Mouse (Mus musculus) thymus, adult 2 months (tissue): ENCODE results near the gene Gli2. TPM values are rescaled to one million over a fixed set of nuclear protein-coding genes. Genes with fewer than 3 reads are reported as not detected.

Source experiments
- DNase-seq: peaks from one replicate; pipeline ENCODE4 v3.0.0; 2021
- H3K27ac ChIP-seq: fragments of 200-500 bp; 2 replicates; pipeline ENCODE4 v1.5.1; 2012; ENCODE audit warnings: low read length, control low read depth; ENCODE audit not compliant: control insufficient read depth, insufficient read depth
- H3K27me3 ChIP-seq: fragments of 200-500 bp; 2 replicates; pipeline ENCODE4 v1.6.1; 2012; ENCODE audit warnings: mild to moderate bottlenecking, low read length, moderate library complexity, mixed read lengths; ENCODE audit not compliant: control insufficient read depth, insufficient read depth
- H3K36me3 ChIP-seq: fragments of 200-500 bp; 2 replicates; pipeline ENCODE4 v1.6.1; 2012; ENCODE audit warnings: mild to moderate bottlenecking, low read length, moderate library complexity; ENCODE audit not compliant: control insufficient read depth, insufficient read depth
- H3K4me1 ChIP-seq: fragments of 200-500 bp; replicated peaks from 2 replicates; pipeline ENCODE4 v1.6.1; 2012; ENCODE audit warnings: low read length; ENCODE audit not compliant: control insufficient read depth, insufficient read depth
- H3K4me3 ChIP-seq: fragments of 200-500 bp; 2 replicates; pipeline ENCODE4 v1.5.1; 2012; ENCODE audit warnings: mild to moderate bottlenecking, low read length, control low read depth, moderate library complexity; ENCODE audit not compliant: control insufficient read depth, insufficient read depth
- CTCF ChIP-seq: fragments of 200-500 bp; IDR thresholded peaks from 2 replicates; pipeline ENCODE4 v1.5.1; 2012; ENCODE audit warnings: mild to moderate bottlenecking, control low read depth, low read length, moderate library complexity, borderline replicate concordance; ENCODE audit not compliant: control insufficient read depth, poor library complexity, insufficient read depth; ENCODE audit errors: extremely low read depth
- POLR2A ChIP-seq: fragments of 200-500 bp; IDR thresholded peaks from 2 replicates; pipeline ENCODE4 v1.6.1; 2012; ENCODE audit warnings: mild to moderate bottlenecking, low read length, control low read depth, moderate library complexity; ENCODE audit not compliant: control insufficient read depth, poor library complexity, insufficient read depth; ENCODE audit errors: extremely low read depth
- whole genome bisulfite sequencing: fragments of 180-500 bp; shearing (Covaris S2); methylation state at CpG from one replicate; pipeline ENCODE4 v1.1.7; 2018; 5-methylcytosine and 5-hydroxymethylcytosine counted together
- polyA plus RNA-seq: library from polyadenylated mRNA; depleted of rRNA; stranded (reverse); fragments of >200 nt; gene quantifications from 2 replicates; pipeline ENCODE4 v1.2.3, GENCODE M21; 2012

Gli2 gene
- polyA plus RNA-seq, 1 experiment, result 2.4 TPM

- H3K27me3 ChIP-seq, result no peaks in the 10 kb centered on the region
- DNase-seq, result no peak
- no peaks in the 10 kb centered on the region for H3K36me3 ChIP-seq
- H3K4me3 ChIP-seq, result no peak overlapping the region
- no peak overlapping the region for H3K27ac ChIP-seq
- WGBS, result 94% methylated on average over 7 of the region's 7 CpGs
- no peaks in the 10 kb centered on the region for H3K4me1 ChIP-seq
- TF ChIP-seq CTCF (no peak), POLR2A (no peak)
Observed at GRCm38 (mm10) chr1:118873559-118873958, 179.9 kb downstream of the Gli2 start.

DNA sequence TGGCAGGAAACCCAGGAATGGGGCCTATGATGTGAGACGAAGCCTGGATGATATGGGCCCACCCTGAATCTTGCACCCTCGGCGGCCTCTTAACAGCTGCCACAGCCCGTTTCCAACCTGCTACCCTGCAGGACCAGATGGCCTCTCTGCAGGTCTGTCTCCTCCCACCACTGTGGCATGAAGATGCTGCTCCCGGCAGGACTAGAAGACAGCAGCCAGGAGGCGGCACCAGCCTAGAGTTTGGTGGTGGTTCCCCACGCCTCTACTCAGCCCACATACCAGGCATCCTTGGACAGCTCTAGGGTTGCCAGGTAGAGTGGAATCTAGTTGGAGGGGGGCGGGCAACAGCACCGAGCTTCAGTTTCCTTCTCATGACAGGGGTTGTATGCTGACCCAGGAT lies 188.7 kb downstream of the Gli2 start:
- H3K4me3 ChIP-seq, result no peak overlapping the region
- WGBS, result 81% methylated on average over 9 of the region's 9 CpGs

GRCm38 (mm10) chr1:118864031-118864430 lies 189.4 kb downstream of the Gli2 start:
- Histone ChIP-seq H3K27me3 (no peaks in the 10 kb centered on the region), H3K4me1 (no peaks in the 10 kb centered on the region), H3K27ac (no peak overlapping the region), H3K4me3 (no peak overlapping the region), H3K36me3 (no peaks in the 10 kb centered on the region)
- 92% methylated on average over 5 of the region's 5 CpGs for WGBS
- no peak for TF ChIP-seq CTCF
- no peak for TF ChIP-seq POLR2A
- no peak for DNase-seq

More for the DNA sequence above, 188.7 kb downstream of the Gli2 start:
- Histone ChIP-seq H3K27ac (no peak overlapping the region), H3K4me1 (no peaks in the 10 kb centered on the region), H3K27me3 (no peaks in the 10 kb centered on the region), H3K36me3 (no peaks in the 10 kb centered on the region)
- TF ChIP-seq CTCF (no peak), POLR2A (no peak)
- no peak for DNase-seq

- WGBS, result 42% methylated on average over 9 of the region's 9 CpGs
- Histone ChIP-seq H3K36me3 (no peaks in the 10 kb centered on the region), H3K4me1 (no peaks in the 10 kb centered on the region), H3K4me3 (no peak overlapping the region), H3K27me3 (no peaks in the 10 kb centered on the region), H3K27ac (no peak overlapping the region)
- TF ChIP-seq CTCF (no peak), POLR2A (no peak)
- DNase-seq, result no peak
Observed at GRCm38 (mm10) chr1:118858101-118858500, 195.3 kb downstream of the Gli2 start.

DNA sequence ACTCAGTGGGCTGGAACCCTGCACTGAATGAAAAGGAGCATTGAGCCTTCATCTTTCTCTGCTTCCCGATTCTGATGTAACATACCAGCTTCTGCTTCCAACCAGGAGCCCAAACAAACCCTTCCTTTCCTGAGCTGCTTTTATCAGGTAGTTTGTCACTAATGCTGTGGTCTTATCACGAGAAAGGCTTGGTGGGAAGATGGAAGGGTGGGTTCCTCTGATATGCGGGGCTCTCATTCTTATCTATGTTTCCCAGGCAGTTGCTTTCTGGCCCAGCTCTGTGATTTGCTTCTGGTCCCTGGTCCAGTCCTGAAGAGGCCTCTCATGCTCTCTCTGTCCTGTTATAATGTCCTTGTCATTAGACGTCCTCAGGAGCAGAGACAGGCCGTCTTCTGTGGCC lies 222.8 kb downstream of the Gli2 start:
- H3K4me3 ChIP-seq, result no peak overlapping the region
- no peaks in the 10 kb centered on the region for H3K36me3 ChIP-seq
- TF ChIP-seq CTCF (no peak), POLR2A (no peak)
- 73% methylated on average over 5 of the region's 5 CpGs for WGBS
- no peaks in the 10 kb centered on the region for H3K27me3 ChIP-seq
- no peaks in the 10 kb centered on the region for H3K4me1 ChIP-seq
- no peak overlapping the region for H3K27ac ChIP-seq
- no peak for DNase-seq

- DNase-seq, result no peak
- Histone ChIP-seq H3K27me3 (no peaks in the 10 kb centered on the region), H3K36me3 (no peaks in the 10 kb centered on the region), H3K27ac (no peak overlapping the region), H3K4me3 (no peak overlapping the region), H3K4me1 (no peaks in the 10 kb centered on the region)
- WGBS, result 93% methylated on average over 11 of the region's 11 CpGs
- TF ChIP-seq CTCF, result no peak
Observed at GRCm38 (mm10) chr1:118826614-118827013, 226.8 kb downstream of the Gli2 start.

DNA sequence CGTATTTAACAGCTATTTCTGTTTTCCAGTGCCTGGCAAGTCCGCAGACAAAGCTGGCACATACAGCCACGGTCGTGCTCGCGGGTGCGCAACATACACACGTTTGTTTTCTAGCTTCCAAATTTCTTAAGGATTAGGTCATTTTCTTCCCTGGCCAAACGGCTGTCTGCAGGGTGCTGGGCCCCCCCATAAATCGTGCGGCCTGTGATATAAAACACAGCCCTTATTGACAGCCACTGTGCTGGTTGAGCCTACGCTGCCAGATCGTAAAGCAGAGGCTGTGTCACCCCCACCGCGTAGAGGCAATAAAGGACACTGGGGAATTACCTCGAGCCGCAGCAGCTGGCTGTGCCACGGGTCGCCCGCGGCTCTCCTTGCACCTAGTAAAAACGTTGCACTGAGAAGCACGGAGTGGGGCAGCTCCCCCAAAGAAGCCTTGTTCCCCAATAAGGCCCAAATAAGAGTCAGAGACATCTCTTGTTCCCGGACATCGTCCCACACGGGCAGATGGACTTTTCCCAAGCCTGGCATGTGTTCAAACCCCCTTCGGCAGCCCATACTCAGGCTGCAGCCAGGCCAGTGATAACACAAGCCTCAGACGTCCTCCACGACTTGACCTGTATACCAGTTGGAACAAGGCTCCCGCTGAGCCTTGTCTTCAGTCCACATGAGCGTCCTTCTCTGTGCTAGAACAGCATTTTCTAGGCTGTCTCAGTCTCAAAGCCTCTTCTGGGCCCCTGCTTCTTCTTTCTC lies 227.8 kb downstream of the Gli2 start:
- WGBS, result 59% methylated on average over 31 of the region's 31 CpGs
- Histone ChIP-seq H3K27me3 (no peaks in the 10 kb centered on the region), H3K27ac (no peak overlapping the region), H3K4me1 (no peaks in the 10 kb centered on the region), H3K36me3 (no peaks in the 10 kb centered on the region), H3K4me3 (no peak overlapping the region)
- no peak for DNase-seq
- TF ChIP-seq CTCF (no peak), POLR2A (no peak)
